Mouse (Mus musculus) right cerebral cortex, postnatal 4 days (tissue): ENCODE data around the gene Dbf4.
A peak's percentile ranks its signal among the peaks of the same experiment; 100 is the strongest.

Experiments used
- DNase-seq: peaks from one replicate; pipeline ENCODE4 v3.0.0-alpha.2; 2022

The Dbf4 gene

GRCm38 (mm10) chr5:8366771-8367613 is 55.5 kb downstream of the Dbf4 start:
- peak; percentile 39 for DNase-seq

GRCm38 (mm10) chr5:8362361-8362760 is 60.2 kb downstream of the Dbf4 start:
- no peak for DNase-seq

- no peak for DNase-seq
Observed at GRCm38 (mm10) chr5:8357677-8358076, 64.8 kb downstream of the Dbf4 start.

GRCm38 (mm10) chr5:8356885-8357651 is 65.4 kb downstream of the Dbf4 start:
- DNase-seq, result no peak

GRCm38 (mm10) chr5:8356326-8356725 is 66.2 kb downstream of the Dbf4 start:
- DNase-seq, result no peak

GRCm38 (mm10) chr5:8349557-8349956 is 73.0 kb downstream of the Dbf4 start:
- no peak for DNase-seq
